Mouse (Mus musculus) heart, embryonic 11.5 days (tissue): ENCODE results near the gene 2700081O15Rik. TPM values are rescaled to one million over a fixed set of nuclear protein-coding genes. Genes with fewer than 3 reads are reported as not detected.

Source experiments
- ATAC-seq: fragments of 200-750 bp; cut with Nextera tagmentation; replicated peaks from 2 replicates; pipeline ENCODE4 v1.8.0; 2017; ENCODE audit warnings: moderate library complexity; ENCODE audit not compliant: insufficient number of reproducible peaks, low FRiP score, low TSS enrichment
- H3K27ac ChIP-seq: fragments of 300-500 bp; sonication (generic); 2 replicates; pipeline ENCODE4 v1.5.1; 2014; ENCODE audit warnings: mild to moderate bottlenecking, low read depth, low read length
- H3K27me3 ChIP-seq: fragments of 300-500 bp; sonication (generic); 2 replicates; pipeline ENCODE4 v1.6.1; 2014; ENCODE audit warnings: mild to moderate bottlenecking, low read length, mixed read lengths; ENCODE audit not compliant: control insufficient read depth, insufficient read depth
- H3K36me3 ChIP-seq: fragments of 300-500 bp; sonication (generic); 2 replicates; pipeline ENCODE4 v1.6.1; 2014; ENCODE audit warnings: mild to moderate bottlenecking, low read length, moderate library complexity, mixed read lengths; ENCODE audit not compliant: control insufficient read depth, insufficient read depth
- H3K4me1 ChIP-seq: fragments of 300-500 bp; sonication (generic); 2 replicates; pipeline ENCODE4 v1.6.1; 2014; ENCODE audit warnings: low read length; ENCODE audit not compliant: control insufficient read depth, insufficient read depth
- H3K4me2 ChIP-seq: fragments of 300-500 bp; sonication (generic); 2 replicates; pipeline ENCODE4 v1.6.1; 2014; ENCODE audit warnings: mild to moderate bottlenecking, moderate library complexity
- H3K4me3 ChIP-seq: fragments of 300-500 bp; sonication (generic); 2 replicates; pipeline ENCODE4 v1.5.1; 2014; ENCODE audit warnings: low read depth, low read length
- H3K9ac ChIP-seq: fragments of 300-500 bp; sonication (generic); 2 replicates; pipeline ENCODE4 v1.6.1; 2014; ENCODE audit warnings: mild to moderate bottlenecking, low read depth, low read length, moderate library complexity
- H3K9me3 ChIP-seq: fragments of 300-500 bp; sonication (generic); replicated peaks from 2 replicates; pipeline ENCODE4 v1.6.1; 2016; ENCODE audit warnings: low read length; ENCODE audit not compliant: control insufficient read depth
- WGBS: fragments of 180-500 bp; shearing (Covaris S2); extraction: QIAGEN DNeasy Blood & Tissue Kit; methylation state at CpG from one replicate; pipeline ENCODE4 v1.1.7; 2014; ENCODE audit not compliant: insufficient replicate concordance; 5-methylcytosine and 5-hydroxymethylcytosine counted together
- microRNA-seq: library from miRNA; unstranded; fragments of <30 nt; microRNA quantifications from one replicate; pipeline ENCODE4, GENCODE M21; 2016; ENCODE audit warnings: borderline number of aligned reads
- polyA plus RNA-seq: library from polyadenylated mRNA; unstranded; fragments of >200 nt; fragmentation: Nextera tagmentation; extraction: Ambion mirVana; gene quantifications from 2 replicates; pipeline ENCODE4 v1.2.1, GENCODE M21; 2014

The 2700081O15Rik gene
- polyA plus RNA-seq, 1 experiment from 2014 or later = 4.7 TPM

DNA sequence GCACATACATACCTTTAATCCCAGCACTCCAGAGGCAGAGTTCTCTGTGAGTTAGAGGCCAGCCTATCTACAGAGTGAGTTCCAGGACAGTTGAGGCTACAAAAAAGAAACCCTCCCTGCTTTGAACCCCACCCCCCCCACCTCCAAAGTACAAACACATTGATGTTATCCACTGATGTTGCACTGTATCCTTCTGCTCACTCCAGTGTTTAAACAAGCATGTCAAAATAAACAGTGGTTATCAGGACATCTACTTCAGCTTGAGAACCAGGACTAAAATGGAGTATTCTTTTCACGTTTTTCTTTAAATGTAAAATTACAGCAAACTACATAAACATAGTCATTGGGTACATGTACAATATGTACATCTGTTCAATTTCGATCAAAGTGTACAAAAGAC lies 27.7 kb downstream of the 2700081O15Rik start:
- no peak overlapping the region for H3K9ac ChIP-seq
- no peak overlapping the region for H3K27ac ChIP-seq
- WGBS = 87% methylated on average over 2 of the region's 2 CpGs
- H3K4me3 ChIP-seq = no peak overlapping the region
- peaks cover 3% of the 10 kb centered on the region; the same call in 1 of the 2 replicates for H3K4me1 ChIP-seq
- no peak for ATAC-seq
- no peak overlapping the region for H3K4me2 ChIP-seq
- no peaks in the 10 kb centered on the region for H3K9me3 ChIP-seq
- H3K27me3 ChIP-seq = no peaks in the 10 kb centered on the region
- H3K36me3 ChIP-seq = peaks cover 3% of the 10 kb centered on the region; the same call in 1 of the 2 replicates

DNA sequence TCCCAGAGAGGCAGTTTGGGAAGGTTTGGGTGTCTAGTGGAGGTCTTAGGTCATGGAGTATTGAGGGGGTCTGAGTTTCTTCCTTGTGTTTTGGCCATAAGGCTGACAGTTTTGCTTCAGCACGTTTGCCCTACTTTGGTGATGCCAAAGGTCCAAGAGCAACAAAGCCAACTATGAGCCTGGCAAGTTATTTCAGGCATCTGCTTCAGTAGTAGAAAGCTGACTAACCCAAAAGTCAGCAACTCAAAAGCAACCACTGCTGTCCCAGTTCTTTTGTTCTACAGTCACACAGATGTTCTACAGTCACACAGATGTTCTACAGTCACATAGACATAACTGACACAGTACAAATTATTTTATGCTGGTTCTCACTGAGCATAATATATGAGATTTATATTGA lies 28.2 kb downstream of the 2700081O15Rik start:
- no peak for ATAC-seq
- Histone ChIP-seq H3K9ac (no peak overlapping the region), H3K9me3 (no peaks in the 10 kb centered on the region), H3K4me3 (no peak overlapping the region), H3K27me3 (no peaks in the 10 kb centered on the region), H3K4me2 (no peak overlapping the region), H3K36me3 (peaks cover 3% of the 10 kb centered on the region; the same call in 1 of the 2 replicates), H3K4me1 (peaks cover 3% of the 10 kb centered on the region; the same call in 1 of the 2 replicates), H3K27ac (no peak overlapping the region)
- 89% methylated on average over 1 of the region's 1 CpGs for WGBS

DNA sequence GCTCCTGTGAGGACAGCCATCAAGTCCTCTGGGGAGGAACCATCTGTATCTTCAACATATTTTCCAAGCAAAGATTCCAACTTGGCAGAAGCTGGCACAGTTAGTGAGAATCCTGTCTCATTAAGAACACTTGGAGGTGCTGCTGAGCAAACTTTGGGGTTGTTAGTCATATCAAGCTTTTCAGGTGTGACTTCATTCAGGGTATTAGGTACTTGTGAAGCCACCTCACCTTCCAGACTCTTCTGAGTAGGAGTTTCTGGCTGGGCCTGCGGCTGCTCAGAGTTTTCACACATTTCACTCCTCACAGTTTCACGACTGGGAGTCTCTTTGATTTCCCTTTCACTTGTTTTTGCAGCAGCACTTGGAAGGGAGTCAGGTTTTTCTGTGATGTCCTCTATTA lies 39.4 kb downstream of the 2700081O15Rik start:
- no peak overlapping the region for H3K4me2 ChIP-seq
- 67% methylated on average over 2 of the region's 2 CpGs for WGBS
- no peaks in the 10 kb centered on the region for H3K27me3 ChIP-seq
- H3K9me3 ChIP-seq = no peaks in the 10 kb centered on the region
- H3K4me1 ChIP-seq = no peaks in the 10 kb centered on the region
- ATAC-seq = no peak
- no peak overlapping the region for H3K27ac ChIP-seq
- H3K9ac ChIP-seq = no peak overlapping the region
- no peaks in the 10 kb centered on the region for H3K36me3 ChIP-seq
- no peak overlapping the region for H3K4me3 ChIP-seq

DNA sequence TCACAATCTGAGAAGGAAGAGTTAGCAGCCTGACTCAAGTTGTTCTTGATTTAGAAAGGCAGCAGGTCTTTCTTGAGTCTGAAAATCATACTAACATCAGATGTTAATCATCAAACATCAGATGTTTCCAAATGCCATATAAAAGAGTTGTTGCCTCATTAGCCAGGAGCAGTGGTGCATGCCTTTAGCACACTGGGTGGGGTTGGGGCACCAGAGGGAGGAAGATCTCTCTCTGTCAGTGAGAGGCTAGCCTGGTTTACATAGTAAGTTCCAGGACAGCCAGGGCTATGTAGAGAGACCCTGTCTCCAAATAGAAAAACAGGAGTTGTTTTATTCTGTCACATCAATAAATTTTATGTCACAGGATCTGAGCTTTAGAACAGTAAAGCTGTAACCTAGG lies 41.5 kb downstream of the 2700081O15Rik start:
- Histone ChIP-seq H3K27ac (no peak overlapping the region), H3K4me1 (no peaks in the 10 kb centered on the region), H3K36me3 (no peaks in the 10 kb centered on the region), H3K4me3 (no peak overlapping the region), H3K9me3 (no peaks in the 10 kb centered on the region), H3K4me2 (no peak overlapping the region), H3K9ac (no peak overlapping the region), H3K27me3 (no peaks in the 10 kb centered on the region)
- ATAC-seq = no peak

DNA sequence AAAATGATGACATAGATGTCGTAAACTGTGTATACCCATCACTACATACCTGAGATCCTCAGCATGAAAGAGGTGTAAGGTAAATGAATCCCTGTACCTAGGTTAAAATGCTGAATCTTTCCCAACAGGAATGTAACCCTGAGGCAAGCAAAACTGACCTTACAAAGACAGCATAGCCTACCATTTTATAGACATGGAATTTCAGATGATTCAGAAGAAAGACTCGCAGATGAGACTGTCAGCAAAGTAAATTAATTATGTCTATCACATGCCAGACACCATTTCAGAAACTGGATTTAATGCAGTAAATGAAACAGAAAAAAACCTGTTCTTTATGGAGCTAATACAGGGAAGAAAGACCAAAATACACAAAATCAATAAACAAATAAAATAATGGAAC lies 41.9 kb downstream of the 2700081O15Rik start:
- Histone ChIP-seq H3K4me1 (no peaks in the 10 kb centered on the region), H3K9ac (no peak overlapping the region), H3K4me3 (no peak overlapping the region), H3K4me2 (no peak overlapping the region), H3K27ac (no peak overlapping the region), H3K27me3 (no peaks in the 10 kb centered on the region), H3K36me3 (no peaks in the 10 kb centered on the region), H3K9me3 (no peaks in the 10 kb centered on the region)
- WGBS = 87% methylated on average over 2 of the region's 2 CpGs
- no peak for ATAC-seq

DNA sequence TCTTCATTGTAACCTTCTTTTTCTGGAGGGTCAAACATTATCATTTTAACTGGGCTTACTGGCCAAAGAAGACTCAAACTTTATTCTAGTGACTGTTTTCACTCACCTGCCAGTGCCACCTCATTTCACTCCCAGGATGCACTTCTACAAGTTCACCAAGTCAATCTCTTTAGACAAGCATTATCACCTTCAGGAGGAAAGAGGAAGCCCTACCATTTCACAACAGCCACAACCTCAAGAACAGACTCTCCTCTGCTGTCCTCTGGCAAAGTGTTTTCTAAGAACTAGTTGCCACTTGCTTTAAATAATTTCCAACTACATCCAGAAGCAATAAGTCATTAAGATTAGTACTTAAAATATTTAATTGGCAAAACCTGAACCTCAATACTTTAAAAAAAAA lies 50.5 kb downstream of the 2700081O15Rik start:
- no peaks in the 10 kb centered on the region for H3K4me1 ChIP-seq
- H3K4me3 ChIP-seq = no peak overlapping the region
- H3K9ac ChIP-seq = no peak overlapping the region
- H3K9me3 ChIP-seq = no peaks in the 10 kb centered on the region
- no peaks in the 10 kb centered on the region for H3K27me3 ChIP-seq
- H3K36me3 ChIP-seq = 0 out of 2 replicates have a peak, but pooled peaks cover 3% of the 10 kb centered on the region
- ATAC-seq = no peak
- H3K27ac ChIP-seq = no peak overlapping the region
- no peak overlapping the region for H3K4me2 ChIP-seq

DNA sequence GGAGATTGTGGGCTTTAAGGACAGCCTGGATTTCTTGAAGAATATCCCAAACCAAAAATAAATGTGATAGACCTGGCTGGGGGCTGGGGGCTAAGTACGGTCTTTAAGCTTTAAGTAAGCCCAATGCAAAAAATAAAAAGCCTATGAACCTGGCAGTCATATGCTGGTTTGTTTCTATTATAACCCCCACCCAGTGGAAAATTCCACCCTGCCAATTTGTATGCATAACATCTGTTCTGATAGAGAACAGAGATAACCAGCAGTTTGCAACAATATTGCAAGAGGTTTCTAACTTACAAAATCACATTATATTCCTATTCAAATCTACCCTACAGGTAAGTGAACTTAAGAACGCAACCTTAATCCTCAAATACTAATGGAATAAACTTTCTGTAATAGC lies 53.2 kb downstream of the 2700081O15Rik start:
- WGBS = 94% methylated on average over 2 of the region's 2 CpGs
- H3K36me3 ChIP-seq = 0 out of 2 replicates have a peak, but pooled peaks cover 3% of the 10 kb centered on the region

More for the DNA sequence above, 53.2 kb downstream of the 2700081O15Rik start:
- Histone ChIP-seq H3K4me3 (no peak overlapping the region), H3K4me2 (no peak overlapping the region), H3K9me3 (no peaks in the 10 kb centered on the region), H3K9ac (no peak overlapping the region), H3K27ac (no peak overlapping the region), H3K4me1 (no peaks in the 10 kb centered on the region), H3K27me3 (no peaks in the 10 kb centered on the region)
- ATAC-seq = no peak

Small RNAs within 50 kb of the gene (microRNA-seq; reads per million reads assigned to microRNA genes)
- gene Mir6991 = 1.2 reads per million, percentile 17 among the genes with 10 or more reads in this experiment

Other genes with a start within 250 kb of the 2700081O15Rik start
- gene Otub1, start 211.3 kb upstream of the 2700081O15Rik start, polyA plus RNA-seq = 172 and 186 TPM in 2 replicates
- gene Cox8a, start 200.0 kb upstream of the 2700081O15Rik start, polyA plus RNA-seq = 1,752 and 1,771 TPM in 2 replicates
- gene Naa40, start 176.4 kb upstream of the 2700081O15Rik start, polyA plus RNA-seq = 62.1 and 68.6 TPM in 2 replicates
- gene Rcor2, start 150.3 kb upstream of the 2700081O15Rik start, polyA plus RNA-seq = 8.4 and 9.5 TPM in 2 replicates
- 34.5 and 35.0 TPM in 2 replicates for gene Mark2, start 75.8 kb upstream of the 2700081O15Rik start, polyA plus RNA-seq
- gene Spindoc, start 34.6 kb upstream of the 2700081O15Rik start, polyA plus RNA-seq = 11.9 and 26.6 TPM in 2 replicates
- 101 and 117 TPM in 2 replicates for gene Rtn3, start 65.7 kb downstream of the 2700081O15Rik start, polyA plus RNA-seq
- gene Atl3, start 76.4 kb downstream of the 2700081O15Rik start, polyA plus RNA-seq = 8.9 and 9.5 TPM in 2 replicates
- gene Pla2g16, start 139.8 kb downstream of the 2700081O15Rik start, polyA plus RNA-seq = 42.5 and 46.7 TPM in 2 replicates
- not detected in 2 replicates for gene Lgals12, start 189.6 kb downstream of the 2700081O15Rik start, polyA plus RNA-seq
- gene Hrasls5, start 194.9 kb downstream of the 2700081O15Rik start, polyA plus RNA-seq = not detected in 2 replicates